Mouse (Mus musculus) inflammation-experienced regulatory T-cells, adult 6 months (primary cell): ENCODE measurements around the gene Adamtsl4. TPM values are rescaled to one million over a fixed set of nuclear protein-coding genes. Genes with fewer than 3 reads are reported as not detected.

Experiments
- ATAC-seq: one replicate; pipeline ENCODE4 v1.8.0; 2017
- polyA plus RNA-seq, 3 experiments: library from polyadenylated mRNA; unstranded; fragments of 100-300 nt; shearing (Covaris generic); gene quantifications; one replicate each; pipeline ENCODE4 v1.2.1; 2017

Adamtsl4 gene
- polyA plus RNA-seq, 3 experiments from 2014 or later, result 2.0 to 4.6 (median 2.2) TPM

GRCm38 (mm10) chr3:95698286-95698685 lies 10.6 kb upstream of the Adamtsl4 start:
- ATAC-seq, result no peak

DNA sequence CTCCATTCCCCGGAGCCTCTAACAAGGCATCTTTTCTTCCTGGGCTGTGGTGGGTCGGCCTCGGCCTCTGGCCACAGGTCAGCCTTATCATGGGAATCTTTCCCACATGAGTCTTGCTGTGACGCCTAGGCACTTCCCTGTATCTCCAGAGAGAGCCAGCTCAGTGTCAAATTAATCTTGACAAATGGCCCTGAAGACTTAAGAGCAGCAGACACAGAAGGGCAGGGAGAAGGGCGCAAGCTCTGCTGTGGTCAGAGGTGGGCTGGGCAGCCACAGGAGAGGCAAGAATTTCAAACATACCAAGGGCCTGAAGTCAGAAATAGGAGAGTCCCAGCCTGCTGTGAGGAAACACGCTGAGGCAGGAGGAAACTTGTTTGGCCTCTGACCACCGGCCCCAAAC lies 8.6 kb upstream of the Adamtsl4 start:
- no peak for ATAC-seq

GRCm38 (mm10) chr3:95695796-95696195 lies 8.1 kb upstream of the Adamtsl4 start:
- no peak for ATAC-seq

DNA sequence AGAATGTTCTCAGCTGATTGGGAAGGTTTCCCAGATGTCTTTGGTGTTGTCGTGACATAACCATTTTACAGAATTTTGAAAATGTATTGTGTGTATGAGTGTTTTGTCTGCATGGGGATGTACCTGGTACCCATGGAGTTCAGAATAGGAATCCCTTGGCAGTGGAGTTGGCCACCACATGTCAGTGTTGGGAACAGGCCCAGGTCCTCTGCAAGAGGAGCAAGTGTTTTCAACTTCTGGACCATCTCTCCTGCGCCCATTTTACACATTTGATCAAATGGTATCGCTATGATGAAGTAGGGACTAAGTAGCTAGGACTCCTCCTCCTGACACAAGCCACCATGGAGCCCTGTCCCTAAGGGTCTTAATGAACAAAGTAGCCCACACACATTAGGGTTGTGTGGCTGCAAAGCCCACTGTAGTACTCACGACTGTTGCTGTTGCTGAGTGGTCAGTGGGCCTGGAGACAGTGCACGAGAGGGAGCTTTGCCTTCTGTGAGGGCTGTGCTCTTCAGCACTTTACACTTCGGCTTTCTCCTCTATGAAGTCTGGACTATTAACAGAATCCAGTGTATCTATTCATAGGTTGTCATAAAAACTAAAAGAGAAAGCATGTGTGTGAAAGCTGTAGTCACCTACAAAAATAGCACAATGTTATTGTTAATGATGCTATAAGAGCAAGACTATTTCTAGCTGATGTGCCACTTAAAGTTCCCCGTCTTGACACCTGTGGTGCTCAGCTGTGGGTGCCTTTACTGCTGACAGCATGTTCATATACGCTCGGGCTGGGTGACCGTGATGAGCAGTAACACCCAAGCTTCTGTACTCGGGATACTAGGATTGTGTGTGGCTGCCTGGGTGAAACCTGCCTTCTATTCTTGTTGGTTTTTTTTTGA lies 7.3 kb upstream of the Adamtsl4 start:
- no peak for ATAC-seq

- ATAC-seq, result no peak
Observed at GRCm38 (mm10) chr3:95693821-95694807, 6.4 kb upstream of the Adamtsl4 start.

DNA sequence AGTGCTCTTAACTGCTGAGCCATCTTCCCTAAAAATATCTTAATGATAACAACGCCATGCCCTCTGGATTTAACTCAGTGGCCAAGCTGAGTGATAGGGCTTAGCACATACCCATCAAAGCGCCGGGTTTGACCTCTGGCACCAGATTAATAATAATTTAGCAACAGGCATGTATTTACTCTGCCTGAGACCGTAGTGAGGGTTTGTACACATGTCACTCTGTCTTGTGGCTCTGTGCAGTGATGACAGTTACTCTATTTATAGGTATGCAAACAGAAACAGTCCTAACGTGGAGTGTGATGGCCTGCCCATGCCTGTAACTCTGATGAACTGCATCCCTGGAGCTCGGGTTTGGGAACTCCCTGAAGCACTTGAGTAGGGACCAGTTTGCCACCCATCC lies 5.0 kb upstream of the Adamtsl4 start:
- no peak for ATAC-seq

DNA sequence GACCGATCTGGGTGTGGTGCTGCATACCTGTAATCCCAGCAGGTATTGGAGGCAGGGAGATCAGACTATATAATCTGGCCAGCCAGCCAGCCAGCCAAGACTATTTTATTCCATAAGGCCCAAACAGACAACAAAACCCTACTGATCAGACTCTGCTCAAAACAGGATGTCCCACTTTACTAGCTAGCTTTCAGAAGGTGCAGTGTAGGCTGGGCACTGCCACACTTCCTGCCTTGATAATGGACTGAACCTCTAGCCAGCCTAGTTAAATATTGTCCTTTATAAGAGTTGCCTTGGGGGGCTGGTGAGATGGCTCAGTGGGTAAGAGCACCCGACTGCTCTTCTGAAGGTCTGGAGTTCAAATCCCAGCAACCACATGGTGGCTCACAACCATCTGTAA lies 2.8 kb upstream of the Adamtsl4 start:
- ATAC-seq, result peak; percentile 66

GRCm38 (mm10) chr3:95689940-95690339 lies 2.2 kb upstream of the Adamtsl4 start:
- ATAC-seq, result no peak

- no peak for ATAC-seq
Observed at GRCm38 (mm10) chr3:95689171-95689915, 1.6 kb upstream of the Adamtsl4 start.

- ATAC-seq, result no peak
Observed at GRCm38 (mm10) chr3:95687168-95687523, 571 bp downstream of the Adamtsl4 start.

DNA sequence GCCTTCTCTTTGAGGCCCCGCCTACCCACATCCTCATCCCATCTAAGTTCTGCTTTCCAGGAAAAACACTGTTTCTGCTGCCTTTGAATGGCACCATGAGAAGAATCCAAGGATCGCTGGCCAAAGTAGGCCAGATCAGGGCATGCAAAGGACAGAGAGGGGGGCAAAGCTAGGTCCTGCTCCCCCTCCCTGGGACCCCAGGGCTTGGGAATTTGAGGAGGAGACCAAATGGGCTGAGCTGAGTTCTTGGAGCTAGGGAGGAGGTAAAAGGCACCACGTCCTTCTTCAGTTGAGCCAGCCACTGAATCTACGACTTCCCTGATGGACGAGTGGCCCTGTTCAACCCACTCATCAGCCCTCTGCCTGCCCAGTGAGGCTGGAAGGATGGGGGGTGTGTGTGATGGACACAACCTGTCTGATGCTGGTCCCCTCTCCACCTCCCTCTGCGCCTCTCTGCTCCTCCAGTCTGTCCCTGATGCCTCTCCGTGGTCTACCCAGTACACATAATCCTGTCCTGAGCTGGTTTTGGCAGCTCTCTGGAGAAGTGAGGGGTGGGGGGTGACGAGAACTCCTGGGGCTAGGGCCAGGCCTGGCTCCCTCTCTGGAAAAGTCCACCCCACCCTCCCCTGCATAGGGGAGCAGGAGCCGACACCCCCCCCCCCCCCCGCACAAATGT lies 1.1 kb downstream of the Adamtsl4 start:
- no peak for ATAC-seq

DNA sequence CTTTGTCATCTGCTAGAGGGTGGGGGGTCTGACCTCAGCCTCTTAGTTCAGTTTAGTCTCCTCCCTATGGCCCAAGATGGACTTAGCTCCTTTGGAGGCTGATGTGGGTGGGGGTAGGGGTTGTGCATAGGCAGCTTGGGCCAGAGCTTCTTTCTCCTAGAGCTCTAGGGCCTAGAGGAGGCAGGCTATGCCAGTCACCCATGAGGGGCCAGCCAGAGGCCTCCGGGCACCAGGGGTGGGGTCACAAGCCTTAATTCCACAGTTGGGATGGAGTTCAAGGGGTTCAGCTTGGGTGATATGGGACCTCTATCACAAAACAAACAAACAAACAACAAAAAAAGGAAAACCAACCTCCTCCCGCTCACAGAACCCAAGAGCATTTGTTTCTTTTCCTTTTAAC lies 2.0 kb downstream of the Adamtsl4 start:
- ATAC-seq, result no peak

DNA sequence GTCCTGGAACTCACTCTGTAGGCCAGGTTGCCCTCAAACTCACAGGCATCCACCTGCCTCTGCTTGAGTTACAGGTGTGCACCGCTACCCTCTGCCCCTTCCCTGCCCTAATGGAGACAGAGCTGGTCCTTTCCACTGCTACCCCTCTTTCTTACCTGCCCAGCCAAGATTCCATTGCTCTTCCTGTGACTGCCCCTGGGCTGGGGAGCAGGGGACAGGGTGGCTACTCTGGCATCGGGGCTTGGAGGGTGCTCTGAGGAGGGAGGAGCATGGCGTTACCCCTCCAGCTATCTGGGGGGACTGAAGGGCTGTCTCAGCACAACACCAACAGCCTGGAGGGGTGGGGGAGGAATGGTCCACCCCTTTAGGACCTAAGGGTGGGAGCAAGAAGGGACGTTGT lies 2.4 kb downstream of the Adamtsl4 start:
- ATAC-seq, result no peak

- no peak for ATAC-seq
Observed at GRCm38 (mm10) chr3:95684846-95685245, 2.9 kb downstream of the Adamtsl4 start.

DNA sequence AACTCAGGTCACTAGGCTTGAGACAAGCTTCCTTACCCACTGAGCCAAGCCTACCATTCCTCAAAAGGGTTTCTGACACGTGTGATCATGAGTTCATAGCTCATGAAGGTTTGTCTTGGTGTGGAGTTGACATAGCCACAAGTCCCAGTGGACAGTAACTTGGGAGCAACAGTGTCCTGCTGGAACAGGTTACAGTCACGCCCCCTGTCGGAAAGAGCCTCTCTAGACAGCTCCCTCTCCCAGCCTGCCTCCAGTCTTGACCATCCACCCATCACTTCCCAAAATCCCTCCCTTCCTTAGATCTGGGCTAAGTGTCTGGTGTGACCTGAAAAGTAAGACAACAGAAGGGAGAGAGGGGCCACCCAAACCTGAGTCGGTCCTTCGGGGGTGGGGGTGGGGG lies 4.8 kb downstream of the Adamtsl4 start:
- ATAC-seq, result no peak

DNA sequence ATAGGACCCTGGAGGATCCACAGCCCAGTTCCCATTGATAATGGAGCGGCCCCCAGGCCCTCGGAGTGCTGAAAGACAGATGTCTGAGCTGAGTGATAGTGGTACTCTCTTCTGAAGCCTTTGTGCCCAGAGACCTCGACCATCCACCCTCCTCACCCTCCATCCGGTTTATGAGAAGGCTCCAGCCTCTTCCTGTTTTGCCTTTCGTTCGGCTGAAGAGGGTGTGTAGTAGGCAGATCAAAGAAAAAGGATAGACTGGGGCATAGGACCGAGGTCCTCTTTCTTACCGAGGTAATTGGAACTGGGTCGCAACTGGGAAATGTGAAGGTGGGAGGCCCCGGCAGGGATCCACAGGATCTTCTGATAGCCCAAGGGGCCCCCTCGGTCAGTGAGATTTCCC lies 6.4 kb downstream of the Adamtsl4 start:
- peak; percentile 46 for ATAC-seq

- no peak for ATAC-seq
Observed at GRCm38 (mm10) chr3:95680673-95681072, 7.0 kb downstream of the Adamtsl4 start.

- ATAC-seq, result no peak
Observed at GRCm38 (mm10) chr3:95679551-95679950, 8.2 kb downstream of the Adamtsl4 start.

GRCm38 (mm10) chr3:95677420-95678090 lies 10.2 kb downstream of the Adamtsl4 start:
- ATAC-seq, result no peak

DNA sequence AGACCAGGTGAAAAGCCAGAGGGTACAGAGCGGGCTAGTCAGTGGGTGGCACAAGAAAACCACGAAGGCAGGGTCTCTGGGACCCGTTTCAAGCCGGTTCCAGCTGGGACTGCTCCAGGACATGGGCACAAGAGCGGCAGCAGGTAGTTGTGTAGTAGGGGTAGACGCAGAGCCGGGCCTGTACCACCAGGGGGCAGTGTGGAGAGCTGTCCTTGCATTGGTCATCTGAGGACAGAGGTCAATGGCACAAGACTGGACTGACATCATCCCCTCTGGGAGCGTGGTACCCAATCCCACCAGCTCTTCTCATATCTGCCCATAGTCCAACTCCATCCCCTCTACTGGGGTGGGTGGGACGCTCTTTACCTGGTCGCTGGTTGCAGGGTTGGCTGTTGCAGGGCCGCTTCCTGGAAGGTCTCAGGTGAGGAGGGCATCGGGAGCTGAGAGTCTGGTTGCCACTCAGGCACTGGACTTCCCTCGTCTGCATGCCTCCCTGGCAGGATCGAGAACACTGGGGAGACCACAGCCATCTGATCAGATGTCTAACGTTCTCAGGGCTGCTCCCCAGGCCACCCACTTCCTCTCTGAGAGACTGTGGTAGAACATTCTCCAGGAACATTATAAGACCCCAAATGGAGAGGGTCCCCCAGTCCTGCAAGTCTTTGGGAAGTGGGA lies 10.8 kb downstream of the Adamtsl4 start:
- no peak for ATAC-seq
